Mouse (Mus musculus) heart, embryonic 11.5 days (tissue): Measurements from ENCODE around the gene Galnt12. TPM values are rescaled to one million over a fixed set of nuclear protein-coding genes. Genes with fewer than 3 reads are reported as not detected.
A peak's percentile ranks its signal among the peaks of the same experiment; 100 is the strongest.
"Not testable (repeated sequence)": the region's sequence is repeated elsewhere in the genome, so short reads cannot be mapped to it uniquely, and the experiment has no call there.

Source experiments
- ATAC-seq: fragments of 200-750 bp; cut with Nextera tagmentation; replicated peaks from 2 replicates; pipeline ENCODE4 v1.8.0; 2017; ENCODE audit warnings: moderate library complexity; ENCODE audit not compliant: insufficient number of reproducible peaks, low FRiP score, low TSS enrichment
- H3K27ac ChIP-seq: fragments of 300-500 bp; sonication (generic); 2 replicates; pipeline ENCODE4 v1.5.1; 2014; ENCODE audit warnings: mild to moderate bottlenecking, low read depth, low read length
- H3K27me3 ChIP-seq: fragments of 300-500 bp; sonication (generic); 2 replicates; pipeline ENCODE4 v1.6.1; 2014; ENCODE audit warnings: mild to moderate bottlenecking, low read length, mixed read lengths; ENCODE audit not compliant: control insufficient read depth, insufficient read depth
- H3K36me3 ChIP-seq: fragments of 300-500 bp; sonication (generic); 2 replicates; pipeline ENCODE4 v1.6.1; 2014; ENCODE audit warnings: mild to moderate bottlenecking, low read length, moderate library complexity, mixed read lengths; ENCODE audit not compliant: control insufficient read depth, insufficient read depth
- H3K4me1 ChIP-seq: fragments of 300-500 bp; sonication (generic); 2 replicates; pipeline ENCODE4 v1.6.1; 2014; ENCODE audit warnings: low read length; ENCODE audit not compliant: control insufficient read depth, insufficient read depth
- H3K4me2 ChIP-seq: fragments of 300-500 bp; sonication (generic); 2 replicates; pipeline ENCODE4 v1.6.1; 2014; ENCODE audit warnings: mild to moderate bottlenecking, moderate library complexity
- H3K4me3 ChIP-seq: fragments of 300-500 bp; sonication (generic); 2 replicates; pipeline ENCODE4 v1.5.1; 2014; ENCODE audit warnings: low read depth, low read length
- H3K9ac ChIP-seq: fragments of 300-500 bp; sonication (generic); 2 replicates; pipeline ENCODE4 v1.6.1; 2014; ENCODE audit warnings: mild to moderate bottlenecking, low read depth, low read length, moderate library complexity
- H3K9me3 ChIP-seq: fragments of 300-500 bp; sonication (generic); replicated peaks from 2 replicates; pipeline ENCODE4 v1.6.1; 2016; ENCODE audit warnings: low read length; ENCODE audit not compliant: control insufficient read depth
- WGBS: fragments of 180-500 bp; shearing (Covaris S2); extraction: QIAGEN DNeasy Blood & Tissue Kit; methylation state at CpG from one replicate; pipeline ENCODE4 v1.1.7; 2014; ENCODE audit not compliant: insufficient replicate concordance; 5-methylcytosine and 5-hydroxymethylcytosine counted together
- polyA plus RNA-seq: library from polyadenylated mRNA; unstranded; fragments of >200 nt; fragmentation: Nextera tagmentation; extraction: Ambion mirVana; gene quantifications from 2 replicates; pipeline ENCODE4 v1.2.1, GENCODE M21; 2014

Gene Galnt12
- polyA plus RNA-seq, 1 experiment from 2014 or later, result 0.89 TPM

DNA sequence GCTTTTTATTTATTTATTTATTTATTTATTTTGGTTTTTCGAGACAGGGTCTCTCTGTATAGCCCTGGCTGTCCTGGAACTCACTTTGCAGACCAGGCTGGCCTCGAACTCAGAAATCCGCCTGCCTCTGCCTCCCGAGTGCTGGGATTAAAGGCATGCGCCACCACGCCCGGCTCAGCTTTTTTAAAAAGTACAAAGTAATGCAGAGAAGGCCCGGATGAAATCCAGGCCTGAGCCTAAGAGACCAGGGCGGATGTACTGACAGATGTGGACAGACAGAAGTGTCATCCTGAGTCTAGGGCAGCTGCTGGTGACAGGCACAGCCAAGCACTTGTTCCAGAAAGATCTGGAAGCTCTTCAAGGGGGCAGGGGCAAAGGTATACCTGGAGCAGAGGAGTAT, 36.5 kb upstream of the Galnt12 start:
- not testable (repeated sequence) for H3K36me3 ChIP-seq, H3K4me3 ChIP-seq, H3K9ac ChIP-seq, H3K27ac ChIP-seq, H3K4me2 ChIP-seq, ATAC-seq, H3K9me3 ChIP-seq
- WGBS, result 89% methylated on average over 9 of the region's 9 CpGs
- Histone ChIP-seq H3K4me1 (peaks cover 10% of the 10 kb centered on the region), H3K27me3 (peaks cover 11% of the 10 kb centered on the region; the same call in 1 of the 2 replicates)

DNA sequence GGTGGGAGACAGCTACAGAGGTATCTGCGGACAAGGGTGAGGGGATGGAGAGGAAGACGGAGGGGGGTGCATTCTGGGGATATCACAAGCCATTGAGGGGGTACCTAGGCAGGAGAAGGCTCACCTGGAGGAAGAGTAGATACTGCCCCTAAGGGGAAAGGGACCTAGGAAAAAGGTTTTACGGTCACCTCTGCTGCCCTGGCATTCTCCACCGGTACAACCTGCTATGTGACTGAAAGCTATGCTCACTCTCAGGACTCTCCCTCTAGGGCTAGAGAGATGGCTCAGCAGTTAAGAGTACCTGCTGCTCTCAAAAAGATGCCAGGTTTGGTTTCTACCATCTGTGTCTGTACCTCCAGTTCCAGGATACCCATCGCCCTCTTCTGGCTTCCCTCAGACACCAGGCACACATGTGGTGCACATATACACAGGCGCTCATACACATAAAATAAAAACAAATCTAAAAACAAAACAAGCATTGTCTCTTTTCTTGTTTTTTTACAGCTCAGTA, 36.1 kb upstream of the Galnt12 start:
- 94% methylated on average over 6 of the region's 6 CpGs for WGBS
- peaks cover 11% of the 10 kb centered on the region; the same call in 1 of the 2 replicates for H3K27me3 ChIP-seq
- H3K4me1 ChIP-seq, result peaks cover 7% of the 10 kb centered on the region
- no peak overlapping the region for H3K4me2 ChIP-seq
- no peaks in the 10 kb centered on the region for H3K9me3 ChIP-seq
- H3K27ac ChIP-seq, result no peak overlapping the region
- no peak overlapping the region for H3K4me3 ChIP-seq
- no peak overlapping the region for H3K9ac ChIP-seq
- no peak for ATAC-seq
- no peaks in the 10 kb centered on the region for H3K36me3 ChIP-seq

DNA sequence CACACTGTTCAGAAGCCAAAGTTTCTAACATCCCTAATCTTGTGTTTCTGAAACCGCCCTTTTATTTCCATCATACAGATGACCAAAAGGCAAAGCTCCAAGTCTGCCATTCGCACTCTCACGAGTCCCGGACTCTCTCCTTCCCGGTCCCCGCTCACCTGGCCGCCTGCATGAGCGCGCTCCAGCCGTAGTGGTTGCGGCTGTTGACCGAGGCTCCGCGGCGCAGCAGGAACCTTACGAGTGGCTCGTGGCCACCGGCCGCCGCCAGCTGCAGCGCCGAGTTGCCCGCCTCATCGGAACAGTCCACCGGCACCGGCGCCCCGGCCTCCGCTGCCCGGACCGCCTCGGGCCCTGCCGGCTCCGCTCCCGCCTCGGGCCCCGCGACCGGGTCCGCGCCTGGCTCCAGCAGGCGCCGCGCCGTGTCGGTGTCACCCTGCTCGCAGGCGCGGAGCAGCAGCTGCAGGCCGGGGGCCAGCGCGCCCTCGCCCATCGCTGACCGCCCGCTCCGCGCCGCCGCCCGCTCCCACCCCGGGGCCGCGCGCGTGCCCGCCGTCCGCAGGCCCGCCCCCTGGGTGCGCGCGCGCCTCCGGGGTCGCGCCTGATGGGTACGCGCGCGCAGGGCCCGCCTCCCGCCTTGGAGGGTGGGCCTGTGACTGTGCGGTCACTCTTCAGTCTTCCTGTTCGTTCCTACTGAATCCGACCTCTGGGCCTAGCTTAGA, 34.8 kb upstream of the Galnt12 start, which contains the start of gene Anks6:
Anks6 (minus strand) TSS at position 637 of the 719 bp plus-strand sequence.
- Histone ChIP-seq H3K4me2 (peak within 1 kb of the TSS; percentile 87), H3K4me3 (peak within 1 kb of the TSS; percentile 74), H3K4me1 (no peaks in the 10 kb centered on the region), H3K27ac (no peak within 1 kb of the TSS), H3K9ac (peak within 1 kb of the TSS; percentile 78), H3K27me3 (peaks cover 11% of the 10 kb centered on the region; the same call in 1 of the 2 replicates), H3K36me3 (no peaks in the 10 kb centered on the region), H3K9me3 (no peaks in the 10 kb centered on the region)
- WGBS, result 1% methylated on average over 77 of the region's 86 CpGs
- peak; percentile 81 for ATAC-seq

DNA sequence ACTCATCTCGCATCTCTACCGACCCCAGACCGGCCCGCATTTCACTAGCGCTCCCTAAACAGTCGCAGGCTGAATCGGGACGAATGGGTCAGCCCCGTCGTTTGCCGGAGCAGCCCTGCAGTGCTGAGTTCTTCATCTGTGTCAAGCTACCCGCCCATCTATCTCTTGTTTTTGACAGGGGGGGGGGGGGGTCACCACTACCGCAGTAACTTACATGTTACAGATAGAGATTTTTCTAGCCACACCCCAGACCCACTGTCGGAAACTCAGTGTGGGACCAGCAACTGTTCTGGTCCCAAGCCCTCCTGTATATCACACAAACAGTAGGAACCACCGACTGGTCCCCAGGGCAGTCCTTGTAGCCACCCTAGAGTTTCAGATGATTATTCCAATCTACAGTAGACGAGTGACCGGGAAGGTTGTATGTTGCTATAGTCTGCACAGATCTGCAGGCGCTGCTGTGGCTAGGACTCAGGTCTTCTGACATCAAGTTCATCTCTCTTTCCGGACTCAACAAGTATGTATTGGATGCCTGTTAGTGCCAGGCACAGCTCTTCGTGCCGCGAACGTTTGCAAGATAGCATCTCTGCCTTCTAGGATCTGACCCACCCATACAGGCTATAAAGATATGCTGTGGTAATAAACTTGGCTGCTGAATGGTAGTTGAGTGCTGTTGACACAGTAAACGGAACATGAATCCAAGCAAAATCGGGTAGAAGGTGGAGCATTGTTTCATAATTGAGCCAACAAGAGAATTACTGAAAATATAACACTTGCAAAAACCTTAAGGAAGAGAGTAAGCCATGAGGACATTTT, 34.0 kb upstream of the Galnt12 start:
- Histone ChIP-seq H3K4me3 (peak overlapping the region; percentile 74), H3K4me1 (no peaks in the 10 kb centered on the region), H3K36me3 (no peaks in the 10 kb centered on the region), H3K9me3 (no peaks in the 10 kb centered on the region), H3K9ac (peak overlapping the region; percentile 78), H3K4me2 (peak overlapping the region; percentile 87), H3K27ac (no peak overlapping the region), H3K27me3 (peaks cover 8% of the 10 kb centered on the region; the same call in 1 of the 2 replicates)
- ATAC-seq, result 0 out of 2 replicates have a peak, but pooled peaks have one; percentile 13
- 31% methylated on average over 25 of the region's 25 CpGs for WGBS

GRCm38 (mm10) chr4:47060900-47061299, 30.8 kb upstream of the Galnt12 start:
- Histone ChIP-seq H3K27ac (no peak overlapping the region), H3K4me3 (no peak overlapping the region), H3K36me3 (no peaks in the 10 kb centered on the region), H3K9ac (no peak overlapping the region), H3K4me2 (no peak overlapping the region), H3K27me3 (peaks cover 4% of the 10 kb centered on the region; the same call in 1 of the 2 replicates), H3K4me1 (no peaks in the 10 kb centered on the region), H3K9me3 (no peaks in the 10 kb centered on the region)
- ATAC-seq, result no peak
- 14% methylated on average over 1 of the region's 1 CpGs for WGBS

DNA sequence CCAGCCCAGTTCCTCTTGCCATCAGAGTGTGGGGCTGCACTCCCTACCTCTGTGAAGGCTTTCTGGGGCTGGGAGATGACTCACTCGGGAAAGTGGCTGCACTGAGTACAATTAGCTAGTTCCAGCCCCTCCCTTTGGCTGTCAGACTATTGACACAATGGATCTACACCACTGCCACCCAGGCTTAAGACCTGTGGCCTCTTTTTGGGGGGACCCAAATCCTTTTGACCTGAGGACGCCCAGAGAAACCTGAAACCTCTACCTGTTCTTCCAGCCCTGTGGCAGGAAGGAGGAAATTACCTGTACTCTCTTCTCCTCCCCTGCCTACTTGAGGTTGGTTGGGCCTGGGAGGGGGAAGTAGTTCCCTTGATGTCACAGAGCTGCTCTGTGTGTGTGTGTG, 16.7 kb upstream of the Galnt12 start:
- WGBS, result 38% methylated on average over 2 of the region's 2 CpGs
- no peaks in the 10 kb centered on the region for H3K36me3 ChIP-seq

GRCm38 (mm10) chr4:47079997-47080646, 11.6 kb upstream of the Galnt12 start:
- WGBS, result 84% methylated on average over 17 of the region's 17 CpGs

More for the DNA sequence above, 16.7 kb upstream of the Galnt12 start:
- H3K4me2 ChIP-seq, result no peak overlapping the region
- no peak overlapping the region for H3K27ac ChIP-seq
- no peaks in the 10 kb centered on the region for H3K4me1 ChIP-seq
- no peaks in the 10 kb centered on the region for H3K9me3 ChIP-seq
- no peak overlapping the region for H3K9ac ChIP-seq
- no peak overlapping the region for H3K4me3 ChIP-seq
- ATAC-seq, result no peak
- no peaks in the 10 kb centered on the region for H3K27me3 ChIP-seq

GRCm38 (mm10) chr4:47080647-47081010, 11.1 kb upstream of the Galnt12 start:
- 86% methylated on average over 4 of the region's 4 CpGs for WGBS
- no peak for ATAC-seq

More at GRCm38 (mm10) chr4:47079997-47080646, 11.6 kb upstream of the Galnt12 start:
- H3K9me3 ChIP-seq, result no peaks in the 10 kb centered on the region
- H3K4me1 ChIP-seq, result no peaks in the 10 kb centered on the region
- no peaks in the 10 kb centered on the region for H3K27me3 ChIP-seq
- H3K4me2 ChIP-seq, result no peak overlapping the region
- no peak overlapping the region for H3K4me3 ChIP-seq
- H3K36me3 ChIP-seq, result no peaks in the 10 kb centered on the region
- ATAC-seq, result no peak
- H3K9ac ChIP-seq, result no peak overlapping the region
- H3K27ac ChIP-seq, result no peak overlapping the region

More at GRCm38 (mm10) chr4:47080647-47081010, 11.1 kb upstream of the Galnt12 start:
- Histone ChIP-seq H3K27ac (no peak overlapping the region), H3K36me3 (no peaks in the 10 kb centered on the region), H3K4me3 (no peak overlapping the region), H3K27me3 (no peaks in the 10 kb centered on the region), H3K4me2 (no peak overlapping the region), H3K9me3 (no peaks in the 10 kb centered on the region), H3K4me1 (no peaks in the 10 kb centered on the region), H3K9ac (no peak overlapping the region)
